Mouse (Mus musculus) lung, postnatal 4 days (tissue): ENCODE measurements around the gene Gas2.

Source experiments
- DNase-seq, 2 experiments: peaks; one replicate each; pipeline ENCODE4 v3.0.0; 2021

Gas2 gene

GRCm38 (mm10) chr7:51885345-51885744 lies 23.5 kb downstream of the Gas2 start:
- DNase-seq: no peak

- DNase-seq: no peak
Observed at GRCm38 (mm10) chr7:51887678-51888567, 26.1 kb downstream of the Gas2 start.

GRCm38 (mm10) chr7:51889601-51890000 lies 27.8 kb downstream of the Gas2 start:
- no peak for DNase-seq

GRCm38 (mm10) chr7:51892224-51892965 lies 30.6 kb downstream of the Gas2 start:
- DNase-seq: no peak

- DNase-seq: no peak
Observed at GRCm38 (mm10) chr7:51893008-51893407, 31.2 kb downstream of the Gas2 start.

- DNase-seq: no peak
Observed at GRCm38 (mm10) chr7:51894133-51894801, 32.5 kb downstream of the Gas2 start.

- no peak for DNase-seq
Observed at GRCm38 (mm10) chr7:51894939-51895338, 33.1 kb downstream of the Gas2 start.

- no peak for DNase-seq
Observed at GRCm38 (mm10) chr7:51899066-51899465, 37.3 kb downstream of the Gas2 start.

GRCm38 (mm10) chr7:51913292-51914050 lies 51.7 kb downstream of the Gas2 start:
- DNase-seq: no peak

GRCm38 (mm10) chr7:51914132-51914531 lies 52.3 kb downstream of the Gas2 start:
- no peak for DNase-seq

GRCm38 (mm10) chr7:51928761-51929519 lies 67.1 kb downstream of the Gas2 start:
- no peak for DNase-seq

- no peak for DNase-seq
Observed at GRCm38 (mm10) chr7:51931217-51931616, 69.4 kb downstream of the Gas2 start.

GRCm38 (mm10) chr7:51937337-51937736 lies 75.5 kb downstream of the Gas2 start:
- DNase-seq: no peak

GRCm38 (mm10) chr7:51940461-51940860 lies 78.6 kb downstream of the Gas2 start:
- no peak for DNase-seq

GRCm38 (mm10) chr7:51955424-51956041 lies 93.7 kb downstream of the Gas2 start:
- DNase-seq: no peak

GRCm38 (mm10) chr7:51957766-51958165 lies 96.0 kb downstream of the Gas2 start:
- DNase-seq: no peak

GRCm38 (mm10) chr7:51960698-51961374 lies 99.0 kb downstream of the Gas2 start:
- no peak for DNase-seq

- DNase-seq: no peak
Observed at GRCm38 (mm10) chr7:51962219-51962952, 100.6 kb downstream of the Gas2 start.

GRCm38 (mm10) chr7:51964681-51965080 lies 102.9 kb downstream of the Gas2 start:
- DNase-seq: no peak

GRCm38 (mm10) chr7:51967581-51967980 lies 105.8 kb downstream of the Gas2 start:
- no peak for DNase-seq
